Comparison of ENCODE assay signal across 1 mouse cellular context in the genomic region with DNA sequence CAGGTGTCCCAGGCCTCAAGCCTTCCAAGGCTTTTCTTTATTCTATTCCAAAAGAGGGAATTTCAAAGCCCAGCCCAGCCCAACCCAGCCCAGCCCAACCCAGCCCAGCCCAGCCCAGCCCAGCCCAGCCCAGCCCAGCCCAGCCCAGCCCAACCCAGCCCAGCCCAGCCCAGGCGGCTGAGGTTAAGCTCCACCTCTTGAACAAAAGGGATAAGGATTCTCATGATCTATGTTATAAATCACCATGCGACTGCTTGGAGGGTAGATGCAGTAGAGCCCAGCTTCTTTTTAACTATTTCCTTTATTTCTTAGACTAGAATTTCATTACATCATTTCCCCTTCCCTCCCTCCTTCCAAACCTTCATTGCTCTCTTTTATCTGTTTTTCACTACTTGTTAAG.
TF ChIP-seq lines count a peak whose summit lies in the region.

No protein-coding gene starts in this region.

TF ChIP-seq in MEL, 35 proteins besides CTCF, POLR2A, EP300 and RAD21:
- TF ChIP-seq MAFK (IDR thresholded peaks at IDR 0.05; ENCODE audit: borderline replicate concordance, low read depth, low read length) (no peak), HCFC1 (IDR thresholded peaks at IDR 0.05; ENCODE audit: low read depth, low read length) (no peak), GABPA (IDR thresholded peaks at IDR 0.05; ENCODE audit: low read depth, low read length) (no peak), MAX (IDR thresholded peaks at IDR 0.05; ENCODE audit: low read length) (no peak), ZC3H11A (IDR thresholded peaks at IDR 0.05; ENCODE audit: low read depth, low read length) (no peak), SIN3A (IDR thresholded peaks at IDR 0.05; ENCODE audit: low read length) (no peak), MEF2A (IDR thresholded peaks at IDR 0.05; ENCODE audit: extremely low read depth, insufficient replicate concordance, low read depth, low read length, poor library complexity, severe bottlenecking) (no peak), E2F4 (IDR thresholded peaks at IDR 0.05; ENCODE audit: borderline replicate concordance, low read depth, low read length) (no peak), USF2 (IDR thresholded peaks at IDR 0.05; ENCODE audit: borderline replicate concordance in 1 of 2, insufficient read depth in 1 of 2, low read depth in 1 of 2, low read length in 2 of 2) (no peak), ELF1 (IDR thresholded peaks at IDR 0.05; ENCODE audit: low read depth, low read length) (no peak), ZNF384 (IDR thresholded peaks at IDR 0.05; ENCODE audit: low read depth, low read length) (no peak), MYC (IDR thresholded peaks at IDR 0.05; ENCODE audit: low read depth, low read length) (no peak)
